Mouse (Mus musculus) ES-E14 (cell line): ENCODE data around the gene Abhd12. TPM values are rescaled to one million over a fixed set of nuclear protein-coding genes. Genes with fewer than 3 reads are reported as not detected.

ENCODE experiments used
- DNase-seq: peaks from one replicate; pipeline ENCODE4 v3.0.0-alpha.2; 2013; ENCODE audit warnings: low read depth, low spot score
- H3K27ac ChIP-seq: 2 replicates; pipeline ENCODE4 v1.5.1; 2012; ENCODE audit warnings: low read depth, mild to moderate bottlenecking, low read length, moderate library complexity, mixed read lengths; ENCODE audit not compliant: poor library complexity, insufficient read depth, severe bottlenecking
- H3K36me3 ChIP-seq: 2 replicates; pipeline ENCODE4 v1.6.1; 2012; ENCODE audit warnings: mild to moderate bottlenecking, low read length, moderate library complexity, mixed read lengths; ENCODE audit not compliant: control insufficient read depth, poor library complexity, insufficient read depth, severe bottlenecking
- H3K4me1 ChIP-seq, 2 experiments: fragments of 150-350 bp in 1 of 2; sonication (generic) in 1 of 2; 2 replicates each; pipeline ENCODE4 v1.6.1; 2012; ENCODE audit warnings: low read length in 2 of 2, mild to moderate bottlenecking in 1 of 2, mixed read lengths in 1 of 2; ENCODE audit not compliant: control insufficient read depth in 2 of 2, insufficient read depth in 2 of 2, poor library complexity in 1 of 2
- H3K4me3 ChIP-seq, 2 experiments: fragments of 150-350 bp in 1 of 2; sonication (generic) in 1 of 2; 2 replicates each; pipeline ENCODE4 v1.5.1; 2012; ENCODE audit warnings: low read length in 2 of 2, low read depth in 1 of 2, mild to moderate bottlenecking in 1 of 2, mixed read lengths in 1 of 2; ENCODE audit not compliant: insufficient read depth in 1 of 2, poor library complexity in 1 of 2, severe bottlenecking in 1 of 2
- H3K9ac ChIP-seq: 2 replicates; pipeline ENCODE4 v1.6.1; 2012; ENCODE audit warnings: low read depth, mild to moderate bottlenecking, low read length, mixed read lengths; ENCODE audit not compliant: poor library complexity, insufficient read depth, severe bottlenecking
- H3K9me3 ChIP-seq: fragments of 150-350 bp; sonication (generic); 2 replicates; pipeline ENCODE4 v1.6.1; 2012; ENCODE audit warnings: low read depth, mild to moderate bottlenecking, low read length; ENCODE audit not compliant: control insufficient read depth, insufficient read depth
- CHD2 ChIP-seq: IDR thresholded peaks from 2 replicates; pipeline ENCODE4 v1.6.1; 2014; ENCODE audit warnings: mild to moderate bottlenecking, low read depth, low read length, inconsistent platforms
- HCFC1 ChIP-seq: IDR thresholded peaks from 2 replicates; pipeline ENCODE4 v1.6.1; 2012; ENCODE audit warnings: low read length, inconsistent platforms, borderline replicate concordance; ENCODE audit not compliant: insufficient read depth
- MAFK ChIP-seq: IDR thresholded peaks from 2 replicates; pipeline ENCODE4 v1.6.1; 2014; ENCODE audit warnings: mild to moderate bottlenecking, low read depth, low read length, inconsistent platforms; ENCODE audit not compliant: insufficient read depth
- ZC3H11A ChIP-seq: IDR thresholded peaks from 2 replicates; pipeline ENCODE4 v1.6.1; 2012; ENCODE audit warnings: low read depth, mild to moderate bottlenecking, inconsistent platforms, low read length, borderline replicate concordance
- ZNF384 ChIP-seq: IDR thresholded peaks from 2 replicates; pipeline ENCODE4 v1.6.1; 2012; ENCODE audit warnings: low read depth, low read length, inconsistent platforms
- in situ Hi-C, 2 experiments: fragments of 600-800 bp; cut with MboI; formaldehyde crosslinking; loops; one replicate each; pipeline ENCODE4 v1.15.1; 2025; ENCODE audit warnings: low sequenced_read_pairs in 2 of 2, inconsistent platforms in 1 of 2; ENCODE audit not compliant: unreplicated experiment in 2 of 2
- total RNA-seq: library from RNA; depleted of rRNA; stranded (reverse); fragments of 300-350 nt; gene quantifications from 2 replicates; pipeline ENCODE4 v1.2.3, GENCODE M21; 2012

Abhd12 gene
- total RNA-seq, 1 experiment = 59.4 TPM

DNA sequence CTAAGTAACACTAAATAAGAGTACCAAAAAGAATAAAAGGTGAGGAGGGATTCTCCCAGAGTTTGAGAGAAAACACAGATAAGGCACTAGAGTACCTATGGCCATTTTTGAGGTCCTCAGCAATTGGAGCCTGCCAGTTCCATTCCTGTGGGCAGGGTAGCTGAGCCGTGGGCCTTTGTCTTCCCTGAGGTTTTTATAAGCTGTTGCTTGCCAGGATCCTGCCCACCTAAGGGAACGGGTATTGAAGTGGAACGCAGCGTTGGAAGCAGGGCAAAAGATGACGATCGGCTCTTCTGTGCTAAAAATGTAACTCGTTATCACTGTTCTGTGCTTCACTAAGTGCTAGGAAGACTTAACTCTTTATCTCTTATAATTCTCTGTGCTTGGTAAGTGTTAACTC is 19.0 kb upstream of the Abhd12 start:
- no peak overlapping the region for H3K27ac ChIP-seq
- in situ Hi-C loops = no loop called here
- H3K36me3 ChIP-seq = peaks cover 6% of the 10 kb centered on the region
- DNase-seq = no peak
- H3K4me3 ChIP-seq = no peak overlapping the region
- 0 out of 4 replicates have a peak, but pooled peaks cover 0 to 2% of the 10 kb centered on the region in 2 experiments for H3K4me1 ChIP-seq
- no peaks in the 10 kb centered on the region for H3K9me3 ChIP-seq
- TF ChIP-seq HCFC1 (no peak), ZC3H11A (no peak), CHD2 (no peak), MAFK (no peak), ZNF384 (no peak)
- no peak overlapping the region for H3K9ac ChIP-seq

- H3K27ac ChIP-seq = no peak overlapping the region
- H3K9me3 ChIP-seq = no peaks in the 10 kb centered on the region
- 0 out of 4 replicates have a peak, but pooled peaks cover 0 to 2% of the 10 kb centered on the region in 2 experiments for H3K4me1 ChIP-seq
- peaks cover 6% of the 10 kb centered on the region for H3K36me3 ChIP-seq
- H3K9ac ChIP-seq = no peak overlapping the region
- H3K4me3 ChIP-seq = no peak overlapping the region
- no peak for TF ChIP-seq MAFK
- TF ChIP-seq ZC3H11A = no peak
- TF ChIP-seq ZNF384 = no peak
- no peak for TF ChIP-seq HCFC1
- TF ChIP-seq CHD2 = no peak
- DNase-seq = no peak
- in situ Hi-C loops = no loop called here
These were observed 18.5 kb upstream of the Abhd12 start for GRCm38 (mm10) chr2:150923026-150923425.

DNA sequence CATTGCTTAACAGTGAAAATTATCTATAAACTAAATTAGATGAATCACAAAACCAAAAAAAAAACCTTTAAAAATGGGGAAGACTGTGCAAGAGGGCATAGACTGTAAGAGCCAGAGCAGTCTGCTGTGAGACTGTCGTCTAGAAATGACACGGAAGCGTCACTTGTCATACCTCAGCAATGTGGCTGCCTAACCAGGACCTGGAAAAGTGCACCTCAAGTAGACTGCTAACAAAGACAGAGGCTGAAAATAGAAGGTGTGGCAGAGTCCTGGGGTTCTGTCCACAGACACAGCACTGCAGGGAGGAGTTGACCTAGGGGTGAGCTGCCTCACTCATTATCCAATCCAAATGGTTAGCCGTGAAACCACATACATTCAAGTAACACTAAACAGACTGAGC is 17.6 kb upstream of the Abhd12 start:
- no peak for DNase-seq

GRCm38 (mm10) chr2:150921697-150922096 is 17.2 kb upstream of the Abhd12 start:
- H3K4me3 ChIP-seq = no peak overlapping the region

More for the DNA sequence above, 17.6 kb upstream of the Abhd12 start:
- no peak overlapping the region for H3K9ac ChIP-seq
- TF ChIP-seq ZC3H11A (no peak), ZNF384 (no peak), CHD2 (no peak), HCFC1 (no peak), MAFK (no peak)
- peaks cover 8% of the 10 kb centered on the region for H3K36me3 ChIP-seq
- H3K9me3 ChIP-seq = no peaks in the 10 kb centered on the region
- no peak overlapping the region for H3K4me3 ChIP-seq
- H3K4me1 ChIP-seq = 0 out of 4 replicates have a peak, but pooled peaks cover 0 to 2% of the 10 kb centered on the region in 2 experiments
- H3K27ac ChIP-seq = no peak overlapping the region
- in situ Hi-C loops = no loop called here

More at GRCm38 (mm10) chr2:150921697-150922096, 17.2 kb upstream of the Abhd12 start:
- peaks cover 8% of the 10 kb centered on the region for H3K36me3 ChIP-seq
- in situ Hi-C loops = no loop called here
- no peak for TF ChIP-seq ZNF384
- no peak for TF ChIP-seq MAFK
- TF ChIP-seq HCFC1 = no peak
- TF ChIP-seq ZC3H11A = no peak
- no peak for TF ChIP-seq CHD2
- H3K27ac ChIP-seq = no peak overlapping the region
- no peak for DNase-seq
- H3K9ac ChIP-seq = no peak overlapping the region
- H3K9me3 ChIP-seq = no peaks in the 10 kb centered on the region
- H3K4me1 ChIP-seq = 0 out of 4 replicates have a peak, but pooled peaks cover 0 to 2% of the 10 kb centered on the region in 2 experiments
